Mouse (Mus musculus): ENCODE measurements at regions not wholly inside any gene's neighbourhood (a gene's known extent, or its start where the extent isn't known, plus 50 kb on each side); places are given as distances from the start of the nearest gene placed in this dataset.

DNA sequence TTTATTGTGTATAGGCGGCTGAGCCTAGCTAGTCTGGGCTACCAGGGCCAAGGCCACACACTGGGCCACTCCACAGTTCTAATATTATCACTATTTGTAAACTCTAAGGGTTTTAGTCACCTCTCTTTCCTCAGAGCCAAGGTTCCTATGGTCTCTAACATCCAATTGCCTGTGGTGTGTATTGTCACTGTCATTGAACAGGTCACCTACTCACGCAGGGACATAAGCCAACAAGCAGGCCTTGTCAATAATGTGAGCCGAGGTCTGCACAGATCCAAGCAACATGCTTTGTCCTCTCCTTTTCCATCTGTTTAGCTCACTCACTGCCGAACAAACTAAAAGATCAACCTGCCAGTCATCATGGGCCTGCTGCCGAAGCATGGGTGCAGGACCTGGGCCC lies 79.5 kb upstream of the Ywhaq start:
- H3K36me3 ChIP-seq (replicated peaks in 1 of 2; ENCODE audit: control insufficient read depth in 1 of 2, insufficient read depth in 1 of 2, low read length in 1 of 2) = no peaks in the 10 kb centered on the region
- no peaks in the 10 kb centered on the region for H3K79me2 ChIP-seq (replicated peaks; ENCODE audit: control insufficient read depth, extremely low read depth, insufficient read depth, poor library complexity, severe bottlenecking)
- in situ Hi-C loops (cut with MboI; ENCODE audit: low pct_ligation_motif_present, low pct_unique_long_range_greater_than_20kb, low sequenced_read_pairs) = no loop called here
- H3K4me2 ChIP-seq (ENCODE audit: insufficient read depth, low read depth, poor library complexity, severe bottlenecking) = no peak overlapping the region
- TF ChIP-seq CHD1 (IDR thresholded peaks at IDR 0.05; ENCODE audit: low read depth, low read length) (no peak), MAX (IDR thresholded peaks at IDR 0.05; ENCODE audit: low read length) (no peak), ELF1 (IDR thresholded peaks at IDR 0.05; ENCODE audit: low read depth, low read length) (no peak), MAFK (IDR thresholded peaks at IDR 0.05; ENCODE audit: insufficient replicate concordance, low read length) (no peak), NRF1 (IDR thresholded peaks at IDR 0.05; ENCODE audit: low read depth, low read length) (no peak), ZNF384 (IDR thresholded peaks at IDR 0.05; ENCODE audit: low read depth, low read length) (no peak), USF1 (IDR thresholded peaks at IDR 0.05; ENCODE audit: low read depth, low read length) (no peak), BHLHE40 (IDR thresholded peaks at IDR 0.05; ENCODE audit: low read depth, low read length) (no peak)
- H3K27ac ChIP-seq (ENCODE audit: insufficient read depth, low read depth) = no peak overlapping the region
- no peak overlapping the region for H3K4me3 ChIP-seq (replicated peaks in 1 of 3; ENCODE audit: low read depth in 2 of 3, low read length in 2 of 3, poor library complexity in 1 of 3)
- H3K9me3 ChIP-seq (replicated peaks; ENCODE audit: low read length) = peaks cover 3% of the 10 kb centered on the region
- dilution Hi-C loops (cut with MboI; ENCODE audit: extremely low pct_ligation_motif_present, extremely low pct_unique_long_range_greater_than_20kb, low sequenced_read_pairs) = no loop called here
- no peaks in the 10 kb centered on the region for H3K27me3 ChIP-seq (replicated peaks)
- no peak for DNase-seq (ENCODE audit: extremely low read depth)
- no peak overlapping the region for H3K9ac ChIP-seq (ENCODE audit: insufficient read depth, low read depth)
- peaks cover 6 to 43% of the 10 kb centered on the region in 2 experiments for H3K4me1 ChIP-seq (ENCODE audit: control insufficient read depth in 1 of 2, insufficient read depth in 2 of 2)

GRCm38 (mm10) chr12:21495511-21495910 lies 78.1 kb upstream of the Ywhaq start:
- no peak for DNase-seq (ENCODE audit: extremely low read depth)
- dilution Hi-C loops (cut with MboI; ENCODE audit: extremely low pct_ligation_motif_present, extremely low pct_unique_long_range_greater_than_20kb, low sequenced_read_pairs) (no loop called here), in situ Hi-C loops (cut with MboI; ENCODE audit: low pct_ligation_motif_present, low pct_unique_long_range_greater_than_20kb, low sequenced_read_pairs) (no loop called here)
- Histone ChIP-seq H3K4me1 (ENCODE audit: control insufficient read depth in 1 of 2, insufficient read depth in 2 of 2) (peaks cover 6 to 46% of the 10 kb centered on the region in 2 experiments), H3K79me2 (replicated peaks; ENCODE audit: control insufficient read depth, extremely low read depth, insufficient read depth, poor library complexity, severe bottlenecking) (no peaks in the 10 kb centered on the region), H3K4me3 (replicated peaks in 1 of 3; ENCODE audit: low read depth in 2 of 3, low read length in 2 of 3, poor library complexity in 1 of 3) (no peak overlapping the region), H3K27ac (ENCODE audit: insufficient read depth, low read depth) (no peak overlapping the region), H3K36me3 (replicated peaks in 1 of 2; ENCODE audit: control insufficient read depth in 1 of 2, insufficient read depth in 1 of 2, low read length in 1 of 2) (no peaks in the 10 kb centered on the region), H3K9me3 (replicated peaks; ENCODE audit: low read length) (peaks cover 3% of the 10 kb centered on the region), H3K9ac (ENCODE audit: insufficient read depth, low read depth) (peak overlapping the region; percentile 1; the same call in 1 of the 2 replicates), H3K27me3 (replicated peaks) (no peaks in the 10 kb centered on the region), H3K4me2 (ENCODE audit: insufficient read depth, low read depth, poor library complexity, severe bottlenecking) (no peak overlapping the region)
- TF ChIP-seq EP300 (IDR thresholded peaks at IDR 0.05; ENCODE audit: low read length) (no peak), CTCF (conservative IDR thresholded peaks at IDR 0.05 in 1 of 2, IDR thresholded peaks at IDR 0.05 in 1 of 2; ENCODE audit: low read depth in 2 of 2, low read length in 2 of 2) (no peak), SIN3A (IDR thresholded peaks at IDR 0.05; ENCODE audit: low read length) (no peak), PAX5 (IDR thresholded peaks at IDR 0.05; ENCODE audit: low read length) (no peak), POLR2AphosphoS2 (IDR thresholded peaks at IDR 0.05; ENCODE audit: low read depth, low read length) (no peak)

- dilution Hi-C loops (cut with MboI; ENCODE audit: extremely low pct_ligation_motif_present, extremely low pct_unique_long_range_greater_than_20kb, low sequenced_read_pairs) (no loop called here), in situ Hi-C loops (cut with MboI; ENCODE audit: low pct_ligation_motif_present, low pct_unique_long_range_greater_than_20kb, low sequenced_read_pairs) (no loop called here)
- DNase-seq (ENCODE audit: extremely low read depth) = no peak
- TF ChIP-seq RAD21 (IDR thresholded peaks at IDR 0.05; ENCODE audit: low read depth, low read length) (no peak), EP300 (IDR thresholded peaks at IDR 0.05; ENCODE audit: low read length) (no peak), IRF4 (IDR thresholded peaks at IDR 0.05; ENCODE audit: low read depth, low read length) (no peak)
- Histone ChIP-seq H3K27me3 (replicated peaks) (no peaks in the 10 kb centered on the region), H3K4me3 (replicated peaks in 1 of 3; ENCODE audit: low read depth in 2 of 3, low read length in 2 of 3, poor library complexity in 1 of 3) (no peak overlapping the region), H3K9me3 (replicated peaks; ENCODE audit: low read length) (peaks cover 3% of the 10 kb centered on the region), H3K36me3 (replicated peaks in 1 of 2; ENCODE audit: control insufficient read depth in 1 of 2, insufficient read depth in 1 of 2, low read length in 1 of 2) (no peaks in the 10 kb centered on the region), H3K79me2 (replicated peaks; ENCODE audit: control insufficient read depth, extremely low read depth, insufficient read depth, poor library complexity, severe bottlenecking) (no peaks in the 10 kb centered on the region), H3K4me2 (ENCODE audit: insufficient read depth, low read depth, poor library complexity, severe bottlenecking) (no peak overlapping the region), H3K9ac (ENCODE audit: insufficient read depth, low read depth) (no peak overlapping the region), H3K4me1 (ENCODE audit: control insufficient read depth in 1 of 2, insufficient read depth in 2 of 2) (peaks cover 5 to 47% of the 10 kb centered on the region in 2 experiments), H3K27ac (ENCODE audit: insufficient read depth, low read depth) (no peak overlapping the region)
Measured at GRCm38 (mm10) chr12:21493471-21493870, 76.0 kb upstream of the Ywhaq start.

All from CH12.LX (cell line).